Mouse (Mus musculus) cortical plate, adult 2 months (tissue): ENCODE measurements around the gene Smurf1.

Experiments
- CTCF ChIP-seq: fragments of 200-500 bp; IDR thresholded peaks from 2 replicates; pipeline ENCODE4 v1.5.1; 2011; ENCODE audit warnings: mild to moderate bottlenecking, control low read depth, low read length; ENCODE audit not compliant: insufficient read depth; ENCODE audit errors: extremely low read depth
- POLR2A ChIP-seq: fragments of 200-500 bp; IDR thresholded peaks from 2 replicates; pipeline ENCODE4 v1.6.1; 2011; ENCODE audit warnings: mild to moderate bottlenecking, low read length, control low read depth; ENCODE audit not compliant: insufficient read depth; ENCODE audit errors: extremely low read depth

- no peak for TF ChIP-seq POLR2A
- TF ChIP-seq CTCF = 0 out of 2 replicates have a peak, but pooled peaks have one; percentile 5
Measured at GRCm38 (mm10) chr5:144836100-144836499, 129.5 kb downstream of the Smurf1 start.
